Mouse (Mus musculus) left cerebral cortex, adult 2 months (tissue): ENCODE results near the gene Lrrc8d. TPM values are rescaled to one million over a fixed set of nuclear protein-coding genes. Genes with fewer than 3 reads are reported as not detected.
A peak's percentile ranks its signal among the peaks of the same experiment; 100 is the strongest.

Experiments
- DNase-seq, 2 experiments: peaks; one replicate each; pipeline ENCODE4 v3.0.0; 2021 to 2022; ENCODE audit warnings: low spot score in 2 of 2, mixed read lengths in 1 of 2; ENCODE audit errors: extremely low spot score in 1 of 2
- H3K27ac ChIP-seq: fragments of 200-600 bp; 2 replicates; pipeline ENCODE4 v1.8.1; 2022
- H3K4me3 ChIP-seq: fragments of 200-600 bp; 2 replicates; pipeline ENCODE4 v1.8.1; 2022
- CTCF ChIP-seq: fragments of 200-600 bp; IDR thresholded peaks from 2 replicates; pipeline ENCODE4 v1.8.1; 2022; ENCODE audit warnings: antibody characterized with exemption, mild to moderate bottlenecking, moderate library complexity
- intact Hi-C: fragments of 180-260 bp; cut with DNase I; formaldehyde crosslinking; loops from one replicate; pipeline ENCODE4 v1.15.1; 2025
- total RNA-seq, 2 experiments: library from RNA; stranded (reverse); gene quantifications; 2 replicates each; pipeline ENCODE4 v1.2.3; 2021

Gene Lrrc8d
- total RNA-seq, 2 experiments from 2014 or later, result 35.6 to 39.0 TPM

- no peak for TF ChIP-seq CTCF
- intact Hi-C loops, result no loop called here
- H3K4me3 ChIP-seq, result no peak overlapping the region
- no peak for DNase-seq
- no peak overlapping the region for H3K27ac ChIP-seq
Observed at GRCm38 (mm10) chr5:105833923-105834322, 134.2 kb downstream of the Lrrc8d start.

DNA sequence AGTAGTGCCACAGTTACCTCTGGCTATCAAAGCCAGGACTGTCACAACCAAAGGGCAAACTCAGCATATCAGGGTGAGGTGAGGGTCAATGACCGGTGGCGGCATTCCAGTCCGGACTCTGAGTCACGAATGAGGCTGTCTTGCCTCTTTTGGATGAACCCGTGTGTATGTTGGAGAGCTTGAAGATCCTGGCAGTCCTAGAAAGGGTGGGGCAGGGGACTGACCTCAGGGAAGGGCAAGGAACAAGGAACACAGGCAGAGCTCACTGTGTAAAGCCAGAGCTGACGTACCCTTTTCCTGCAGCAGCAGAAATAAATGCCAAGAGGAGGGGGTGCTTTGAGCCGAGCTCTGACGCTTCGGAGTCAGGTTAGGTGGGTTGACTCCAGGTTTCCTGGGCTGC is 136.2 kb downstream of the Lrrc8d start:
- Histone ChIP-seq H3K4me3 (no peak overlapping the region), H3K27ac (no peak overlapping the region)
- intact Hi-C loops, result no loop called here
- TF ChIP-seq CTCF, result no peak
- DNase-seq, result no peak

DNA sequence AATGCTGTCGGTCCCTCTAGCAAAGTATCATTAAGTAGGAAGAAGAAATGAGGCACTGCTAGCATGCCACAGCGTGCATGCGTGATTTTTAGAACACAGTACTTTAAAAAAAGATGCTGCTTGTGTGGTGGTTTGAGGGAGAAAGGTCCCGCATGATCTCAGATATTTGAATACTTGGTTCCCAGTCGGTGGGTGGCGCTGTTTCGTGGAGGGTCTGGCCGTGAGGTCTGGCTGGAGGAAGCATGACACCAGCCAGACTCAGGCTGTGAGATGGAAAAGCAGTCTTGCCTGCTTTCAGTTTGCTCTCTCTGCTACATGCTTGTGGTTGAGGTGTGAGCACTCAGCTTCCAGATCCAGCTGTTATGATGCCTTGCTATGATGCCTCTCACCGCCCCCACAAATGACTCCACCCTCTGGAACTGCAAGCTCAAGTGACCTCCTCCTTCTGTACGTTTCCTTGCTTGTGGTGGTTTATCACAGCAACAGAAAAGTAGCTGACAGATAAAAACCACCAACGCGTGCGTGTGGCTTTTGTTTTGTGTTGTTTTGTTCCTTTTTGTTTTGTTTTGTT is 140.1 kb downstream of the Lrrc8d start:
- H3K4me3 ChIP-seq, result no peak overlapping the region
- H3K27ac ChIP-seq, result no peak overlapping the region
- DNase-seq, result no peak
- TF ChIP-seq CTCF, result no peak
- intact Hi-C loops, result no loop called here

DNA sequence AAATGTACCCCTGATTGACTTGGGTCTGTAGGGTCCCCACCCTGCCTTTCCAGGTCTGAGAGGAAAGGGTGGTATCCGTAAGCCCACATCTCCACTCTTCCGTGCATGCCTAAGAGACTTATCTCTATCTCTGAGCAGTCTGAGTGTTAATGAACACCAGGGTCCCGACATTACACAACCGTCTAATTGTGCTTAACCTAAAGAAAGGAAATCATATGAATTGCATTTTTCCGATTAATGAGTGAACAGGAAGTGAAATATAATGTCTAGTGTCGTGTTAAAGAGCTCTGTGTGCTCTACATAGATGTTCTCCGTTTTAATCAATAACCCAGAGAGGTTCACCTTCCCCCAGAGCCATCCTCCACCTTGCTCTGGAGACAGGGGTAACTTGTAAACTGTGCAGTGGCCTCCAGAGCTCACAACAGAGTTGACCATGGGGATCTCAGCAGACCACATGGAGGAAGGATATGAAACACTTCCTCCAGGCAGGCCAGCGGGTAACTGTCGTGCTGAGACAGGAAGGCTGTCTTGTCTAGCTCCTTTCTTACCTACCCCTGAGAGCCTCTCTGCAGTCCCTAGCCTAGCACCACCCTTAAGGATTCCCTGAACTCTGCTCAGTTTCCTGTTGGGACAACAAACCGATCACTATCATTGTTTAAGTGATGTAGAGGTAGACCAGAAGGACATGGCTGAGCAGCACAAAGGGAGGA is 144.4 kb downstream of the Lrrc8d start:
- no peak for TF ChIP-seq CTCF
- DNase-seq, result no peak
- intact Hi-C loops, result no loop called here
- Histone ChIP-seq H3K27ac (no peak overlapping the region), H3K4me3 (no peak overlapping the region)

- intact Hi-C loops, result no loop called here
- TF ChIP-seq CTCF, result peak; percentile 20
- no peak for DNase-seq
- Histone ChIP-seq H3K27ac (no peak overlapping the region), H3K4me3 (no peak overlapping the region)
Observed at GRCm38 (mm10) chr5:105845041-105845440, 145.3 kb downstream of the Lrrc8d start.

- no peak for TF ChIP-seq CTCF
- no peak for DNase-seq
- H3K27ac ChIP-seq, result no peak overlapping the region
- H3K4me3 ChIP-seq, result no peak overlapping the region
- intact Hi-C loops, result no loop called here
Observed at GRCm38 (mm10) chr5:105847726-105848125, 148.0 kb downstream of the Lrrc8d start.

DNA sequence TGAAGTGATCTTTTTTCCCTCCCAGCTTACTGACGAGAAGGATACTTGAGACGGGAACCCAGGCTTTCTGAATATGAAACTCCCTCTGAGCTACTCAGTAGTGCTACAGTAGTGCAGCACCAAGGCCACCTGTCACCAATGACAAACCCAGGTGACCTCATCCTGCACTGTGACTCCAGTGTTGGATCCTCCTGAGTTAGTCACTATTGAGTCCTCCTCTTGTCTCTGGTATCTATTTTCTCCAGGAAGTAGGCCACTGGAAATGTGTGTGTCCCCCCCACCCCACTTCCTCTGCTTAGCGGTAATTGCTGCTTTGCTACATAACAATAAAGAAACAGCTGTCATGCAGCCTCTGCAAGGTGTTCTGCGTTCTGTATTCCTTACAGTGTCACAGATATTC is 149.5 kb downstream of the Lrrc8d start:
- H3K4me3 ChIP-seq, result no peak overlapping the region
- intact Hi-C loops, result no loop called here
- TF ChIP-seq CTCF, result no peak
- no peak for DNase-seq
- no peak overlapping the region for H3K27ac ChIP-seq

DNA sequence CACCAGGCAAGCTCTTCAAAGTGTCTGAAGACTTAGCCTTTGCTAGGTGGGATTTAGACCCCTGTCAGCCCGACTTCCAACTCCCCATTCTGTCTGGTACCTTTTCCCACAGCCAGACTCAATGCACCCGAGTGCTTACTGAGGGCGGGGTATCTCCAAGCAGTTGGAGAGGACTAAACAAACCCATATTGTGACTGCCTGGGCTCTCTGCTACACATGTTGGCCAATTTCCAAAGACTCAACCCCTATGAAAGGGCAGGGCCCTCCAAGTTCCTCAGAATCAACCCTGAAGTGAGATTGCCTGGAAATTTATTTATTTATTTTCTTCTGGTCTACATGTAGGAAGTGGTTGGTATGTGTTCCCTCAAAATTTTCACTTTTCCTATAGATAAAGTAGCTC is 149.9 kb downstream of the Lrrc8d start:
- no peak for DNase-seq
- intact Hi-C loops, result no loop called here
- H3K27ac ChIP-seq, result no peak overlapping the region
- no peak for TF ChIP-seq CTCF
- H3K4me3 ChIP-seq, result no peak overlapping the region

DNA sequence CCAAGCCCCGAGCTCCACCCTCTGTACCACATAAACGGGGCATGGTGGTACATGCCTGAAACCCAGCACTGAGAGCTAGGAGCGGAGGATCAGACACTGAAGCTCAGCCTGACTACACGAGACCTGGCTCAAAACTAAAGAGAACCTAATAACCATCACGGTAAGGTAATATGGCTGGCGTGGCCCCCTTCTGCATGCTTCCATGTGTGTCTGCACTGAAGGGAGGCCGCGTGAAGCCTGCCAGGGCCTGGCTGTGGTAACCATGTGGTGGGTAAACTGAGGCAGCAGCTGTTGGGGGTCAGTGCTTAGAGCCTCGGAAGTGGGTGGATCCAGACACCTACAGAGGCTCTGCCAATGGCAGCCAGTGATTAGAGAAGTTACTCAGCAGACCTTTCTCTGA is 153.5 kb downstream of the Lrrc8d start:
- Histone ChIP-seq H3K4me3 (no peak overlapping the region), H3K27ac (no peak overlapping the region)
- intact Hi-C loops, result no loop called here
- no peak for TF ChIP-seq CTCF
- DNase-seq, result no peak

DNA sequence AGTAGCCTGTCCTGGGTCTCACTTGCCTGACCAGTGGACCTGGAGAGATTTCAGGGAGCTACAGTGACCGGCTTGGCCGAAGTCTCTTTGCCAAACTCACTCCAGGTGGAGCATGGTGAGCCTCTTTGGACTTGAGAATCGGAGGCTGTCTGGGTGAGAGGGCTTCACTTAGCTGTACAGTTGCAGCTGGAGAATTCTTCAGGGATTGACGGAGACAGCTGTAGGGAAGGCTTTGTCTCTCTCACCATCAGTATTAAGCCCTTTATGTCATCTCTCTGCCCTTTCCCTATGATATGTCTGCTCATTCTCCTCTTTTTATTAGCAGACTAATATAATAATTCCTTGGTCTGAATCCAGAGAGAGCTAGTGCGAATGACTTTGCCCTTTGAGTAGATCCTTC is 157.7 kb downstream of the Lrrc8d start:
- Histone ChIP-seq H3K4me3 (no peak overlapping the region), H3K27ac (no peak overlapping the region)
- no peak for TF ChIP-seq CTCF
- DNase-seq, result no peak
- intact Hi-C loops, result no loop called here

GRCm38 (mm10) chr5:105858754-105859694 is 159.3 kb downstream of the Lrrc8d start:
- H3K27ac ChIP-seq, result no peak overlapping the region
- no peak for DNase-seq
- intact Hi-C loops, result no loop called here
- no peak for TF ChIP-seq CTCF
- no peak overlapping the region for H3K4me3 ChIP-seq

DNA sequence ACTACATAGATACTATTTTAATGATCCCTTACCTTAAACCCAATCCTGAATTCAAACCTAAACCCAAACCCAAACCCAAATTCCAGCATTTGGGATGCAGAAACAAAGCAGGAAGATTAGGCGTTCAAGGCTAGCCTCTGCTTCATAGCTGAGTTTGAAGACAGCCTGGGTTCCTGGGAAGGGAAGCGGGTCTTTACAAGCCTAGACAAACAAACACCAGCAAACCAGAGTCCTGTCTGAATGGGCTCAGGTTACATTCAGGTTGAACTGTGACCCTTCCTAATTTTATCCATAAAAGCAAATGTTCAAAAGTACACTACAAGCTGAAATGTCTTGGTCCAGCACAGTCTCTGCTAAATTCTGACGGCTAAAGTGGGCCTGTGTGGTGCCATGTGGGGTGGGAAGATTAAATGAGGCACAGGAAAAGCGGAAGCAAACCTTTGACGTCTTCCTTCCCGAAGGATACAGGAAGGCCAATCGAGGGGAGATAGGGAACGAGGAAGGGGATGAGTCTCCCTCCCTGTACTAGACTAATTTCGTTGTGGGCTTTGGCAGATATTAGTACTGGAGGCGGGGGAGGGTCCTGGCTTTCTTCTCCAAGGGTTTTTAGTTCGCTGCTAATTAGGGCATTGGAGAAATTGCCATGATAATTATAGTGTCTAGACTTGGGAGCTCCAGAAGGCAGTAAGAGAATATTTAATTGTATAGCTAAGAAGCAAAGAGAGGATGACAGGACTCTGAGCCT is 160.1 kb downstream of the Lrrc8d start:
- Histone ChIP-seq H3K27ac (no peak overlapping the region), H3K4me3 (no peak overlapping the region)
- no peak for TF ChIP-seq CTCF
- intact Hi-C loops, result no loop called here
- no peak for DNase-seq
